Mouse (Mus musculus) lung, postnatal 0 days (tissue): ENCODE measurements at regions not wholly inside any gene's neighbourhood (a gene's known extent, or its start where the extent isn't known, plus 50 kb on each side); places are given as distances from the start of the nearest gene placed in this dataset.

Source experiments
- ATAC-seq: fragments of 200-750 bp; cut with Nextera tagmentation; 2 replicates; pipeline ENCODE4 v1.8.0; 2017; ENCODE audit warnings: moderate library complexity
- DNase-seq: peaks from one replicate; pipeline ENCODE4 v3.0.0-alpha.2; 2016; ENCODE audit warnings: low spot score
- H3K27ac ChIP-seq: fragments of 300-500 bp; sonication (generic); 2 replicates; pipeline ENCODE4 v1.5.1; 2014; ENCODE audit warnings: antibody characterized with exemption, mild to moderate bottlenecking, low read length, mixed read lengths
- H3K27me3 ChIP-seq: fragments of 300-500 bp; sonication (generic); replicated peaks from 2 replicates; pipeline ENCODE4 v1.6.1; 2014; ENCODE audit warnings: low read length, mixed read lengths; ENCODE audit not compliant: insufficient read depth
- H3K36me3 ChIP-seq: fragments of 300-500 bp; sonication (generic); 2 replicates; pipeline ENCODE4 v1.6.1; 2014; ENCODE audit warnings: low read length, mixed read lengths; ENCODE audit not compliant: insufficient read depth
- H3K4me1 ChIP-seq: fragments of 300-500 bp; sonication (generic); 2 replicates; pipeline ENCODE4 v1.6.1; 2014; ENCODE audit warnings: antibody characterized with exemption, low read depth, low read length, mixed read lengths; ENCODE audit not compliant: insufficient read depth
- H3K4me2 ChIP-seq: fragments of 300-500 bp; sonication (generic); replicated peaks from 2 replicates; pipeline ENCODE4 v1.6.1; 2014; ENCODE audit warnings: low read depth, mild to moderate bottlenecking, low read length, moderate library complexity, mixed read lengths
- H3K4me3 ChIP-seq: fragments of 300-500 bp; sonication (generic); 2 replicates; pipeline ENCODE4 v1.5.1; 2014; ENCODE audit warnings: low read depth, low read length
- H3K9ac ChIP-seq: fragments of 300-500 bp; sonication (generic); replicated peaks from 2 replicates; pipeline ENCODE4 v1.6.1; 2014; ENCODE audit warnings: low read depth, mild to moderate bottlenecking
- H3K9me3 ChIP-seq: fragments of 300-500 bp; sonication (generic); 2 replicates; pipeline ENCODE4 v1.6.1; 2016; ENCODE audit warnings: low read length, mixed read lengths
- CTCF ChIP-seq: IDR thresholded peaks from 2 replicates; pipeline ENCODE4 v1.5.1; 2016; ENCODE audit warnings: antibody characterized with exemption, mild to moderate bottlenecking
- EP300 ChIP-seq: IDR thresholded peaks from 2 replicates; pipeline ENCODE4 v1.6.1; 2016; ENCODE audit warnings: antibody characterized with exemption, mild to moderate bottlenecking, control low read depth
- WGBS: fragments of 180-500 bp; shearing (Covaris S2); extraction: QIAGEN DNeasy Blood & Tissue Kit; methylation state at CpG from one replicate; pipeline ENCODE4 v1.1.7; 2014; 5-methylcytosine and 5-hydroxymethylcytosine counted together

DNA sequence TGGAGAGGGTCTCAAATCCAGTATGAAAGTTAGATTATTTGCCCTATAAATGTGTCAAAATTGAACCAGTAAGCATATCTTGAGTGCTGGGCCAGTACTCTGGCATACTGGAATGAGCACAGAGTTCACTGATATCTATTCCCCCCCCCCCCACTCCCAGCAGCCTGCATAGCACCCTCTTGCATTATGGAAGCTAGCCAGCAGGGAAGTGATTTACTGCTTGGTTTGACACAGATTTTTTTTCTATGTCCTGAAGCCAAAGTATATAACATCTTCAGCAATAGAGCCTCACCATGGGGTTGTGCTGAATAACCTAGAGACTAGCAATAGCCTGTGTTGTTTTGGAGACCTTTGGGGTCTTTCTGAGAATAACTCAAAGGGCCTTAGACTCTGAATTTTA lies 123.5 kb upstream of the Dkk2 start:
- Histone ChIP-seq H3K9ac (no peak overlapping the region), H3K27ac (no peak overlapping the region), H3K9me3 (no peaks in the 10 kb centered on the region), H3K36me3 (no peaks in the 10 kb centered on the region), H3K27me3 (no peaks in the 10 kb centered on the region), H3K4me3 (no peak overlapping the region), H3K4me2 (no peak overlapping the region), H3K4me1 (no peaks in the 10 kb centered on the region)
- DNase-seq (no peak), ATAC-seq (no peak)
- no peak for TF ChIP-seq CTCF
- no peak for TF ChIP-seq EP300

DNA sequence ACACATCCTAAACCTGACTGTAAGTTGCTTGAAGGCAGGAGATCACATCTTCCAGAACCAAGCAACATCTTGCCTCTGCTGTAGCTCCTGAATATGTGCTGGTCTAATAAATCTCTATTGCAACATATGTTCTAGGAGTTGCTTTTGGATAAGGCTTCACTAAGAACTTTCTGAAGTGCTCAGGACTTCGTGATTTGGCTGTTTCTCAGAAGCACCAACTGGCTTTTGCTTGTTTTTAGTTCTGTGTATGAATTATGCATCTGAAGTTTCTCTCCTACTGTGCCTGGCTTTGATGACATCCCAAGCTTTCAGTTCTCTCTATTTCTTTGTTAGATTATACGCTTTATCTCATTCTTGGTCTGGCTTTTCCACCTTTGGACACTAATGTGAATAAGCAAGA lies 122.2 kb upstream of the Dkk2 start:
- Histone ChIP-seq H3K9me3 (no peaks in the 10 kb centered on the region), H3K9ac (no peak overlapping the region), H3K36me3 (no peaks in the 10 kb centered on the region), H3K4me2 (no peak overlapping the region), H3K4me3 (no peak overlapping the region), H3K27me3 (no peaks in the 10 kb centered on the region), H3K27ac (no peak overlapping the region), H3K4me1 (no peaks in the 10 kb centered on the region)
- DNase-seq (peak; percentile 38), ATAC-seq (no peak)
- WGBS = 60% methylated on average over 2 of the region's 2 CpGs
- TF ChIP-seq CTCF (no peak), EP300 (no peak)

DNA sequence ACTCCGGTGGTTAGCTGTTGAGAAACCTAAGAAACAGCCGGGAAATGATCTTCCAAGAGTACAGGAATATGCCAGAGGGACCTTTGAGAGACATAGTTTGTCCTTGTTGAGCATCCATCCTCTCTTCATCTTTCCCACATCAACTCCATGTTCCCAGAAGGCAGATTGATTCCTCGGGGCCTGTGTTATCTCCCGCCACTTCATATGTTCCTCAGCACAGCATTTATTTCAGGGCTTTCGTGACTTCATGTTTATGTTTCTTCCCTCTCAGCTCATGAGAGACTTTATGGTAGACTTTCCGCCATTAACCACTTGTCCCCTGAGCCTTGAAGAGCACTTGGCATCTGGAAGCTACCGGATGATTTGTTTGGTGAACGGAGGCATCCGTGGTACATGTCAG lies 120.1 kb upstream of the Dkk2 start:
- ATAC-seq (0 out of 2 replicates have a peak, but pooled peaks have one; percentile 17), DNase-seq (peak; percentile 9)
- WGBS = 63% methylated on average over 9 of the region's 9 CpGs
- Histone ChIP-seq H3K27me3 (no peaks in the 10 kb centered on the region), H3K9me3 (no peaks in the 10 kb centered on the region), H3K4me2 (no peak overlapping the region), H3K36me3 (no peaks in the 10 kb centered on the region), H3K4me1 (no peaks in the 10 kb centered on the region), H3K27ac (no peak overlapping the region), H3K9ac (no peak overlapping the region), H3K4me3 (no peak overlapping the region)
- no peak for TF ChIP-seq EP300
- no peak for TF ChIP-seq CTCF

DNA sequence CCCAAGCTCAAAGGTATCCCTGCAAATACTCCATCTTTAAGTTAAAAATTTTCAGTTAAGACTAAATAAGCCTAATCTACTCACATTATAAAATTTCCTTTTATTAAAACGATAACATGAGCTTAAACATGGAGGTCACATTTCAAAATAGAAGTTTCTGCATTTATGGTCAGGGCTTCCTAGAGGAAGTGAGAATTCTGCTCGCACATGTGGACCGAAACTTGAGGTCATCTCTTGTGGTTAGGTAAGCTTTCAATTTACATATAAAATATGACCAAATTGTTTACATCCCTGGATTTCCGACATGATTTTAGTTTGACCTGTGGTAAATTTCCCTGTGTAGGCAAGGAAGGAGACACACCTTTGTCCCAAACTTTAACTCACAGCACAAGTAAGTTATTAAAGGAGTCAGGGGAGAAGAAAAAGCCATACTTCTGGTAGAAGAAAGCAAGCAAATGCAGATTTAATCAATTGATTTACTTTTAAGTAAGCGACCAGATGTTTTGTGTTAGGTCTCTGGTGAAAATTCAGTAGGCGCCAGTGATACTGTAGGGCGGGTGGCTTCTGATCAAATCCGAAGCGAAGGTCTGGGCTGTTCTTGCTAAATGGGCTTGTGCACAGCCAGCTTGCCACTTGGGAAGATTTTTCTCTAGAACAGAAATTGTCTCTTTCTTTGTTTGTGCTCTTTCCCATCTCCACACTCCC lies 119.5 kb upstream of the Dkk2 start:
- Histone ChIP-seq H3K9me3 (no peaks in the 10 kb centered on the region), H3K4me1 (no peaks in the 10 kb centered on the region), H3K27ac (no peak overlapping the region), H3K36me3 (no peaks in the 10 kb centered on the region), H3K9ac (no peak overlapping the region), H3K4me3 (no peak overlapping the region), H3K27me3 (no peaks in the 10 kb centered on the region), H3K4me2 (no peak overlapping the region)
- no peak for DNase-seq
- TF ChIP-seq EP300 (no peak), CTCF (no peak)
- WGBS = 67% methylated on average over 9 of the region's 9 CpGs
- ATAC-seq = no peak

DNA sequence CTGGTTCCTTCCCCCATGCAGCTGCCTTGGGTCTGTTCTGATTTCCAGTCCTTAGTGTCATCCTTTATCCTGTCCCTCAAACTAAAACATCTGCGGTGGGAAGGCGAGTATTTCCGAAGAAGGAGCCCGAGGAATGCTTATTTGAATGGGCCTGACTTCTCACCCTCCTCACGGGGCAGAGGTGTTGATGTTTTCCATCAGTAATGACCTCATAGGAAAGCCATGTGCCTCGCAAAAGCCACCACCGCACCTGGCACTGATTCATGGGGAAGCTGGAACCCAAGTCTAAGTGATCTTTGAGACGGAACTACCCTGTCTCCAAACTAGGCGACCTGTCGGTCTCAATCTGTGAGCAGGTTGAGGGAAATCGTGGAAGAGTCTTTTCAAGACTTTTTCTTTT lies 117.8 kb upstream of the Dkk2 start:
- Histone ChIP-seq H3K27ac (no peak overlapping the region), H3K9me3 (no peaks in the 10 kb centered on the region), H3K9ac (no peak overlapping the region), H3K4me2 (no peak overlapping the region), H3K36me3 (no peaks in the 10 kb centered on the region), H3K4me1 (no peaks in the 10 kb centered on the region), H3K27me3 (no peaks in the 10 kb centered on the region), H3K4me3 (no peak overlapping the region)
- WGBS = 48% methylated on average over 11 of the region's 11 CpGs
- TF ChIP-seq EP300 = no peak
- no peak for TF ChIP-seq CTCF
- DNase-seq (no peak), ATAC-seq (no peak)

DNA sequence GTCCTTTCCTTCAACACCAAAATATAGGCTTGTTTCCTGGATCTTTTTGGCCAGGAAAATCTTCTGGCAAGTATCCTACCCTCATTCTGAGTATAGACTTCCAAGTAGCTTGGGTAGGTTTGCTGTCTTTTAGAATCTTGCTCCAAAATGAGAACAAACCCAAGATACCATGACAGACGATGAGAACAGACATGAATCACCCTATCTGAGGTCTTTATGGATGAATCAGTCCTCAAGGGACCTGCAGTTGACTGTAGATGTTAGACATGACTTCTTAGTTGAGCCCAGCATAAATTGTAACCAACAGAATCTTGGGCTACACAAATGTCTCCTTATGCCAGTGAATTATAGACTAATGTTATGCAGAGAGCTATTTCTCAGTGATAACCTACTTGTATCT lies 114.3 kb upstream of the Dkk2 start:
- Histone ChIP-seq H3K4me1 (no peaks in the 10 kb centered on the region), H3K4me2 (no peak overlapping the region), H3K36me3 (no peaks in the 10 kb centered on the region), H3K27ac (no peak overlapping the region), H3K4me3 (no peak overlapping the region), H3K9me3 (no peaks in the 10 kb centered on the region), H3K27me3 (no peaks in the 10 kb centered on the region), H3K9ac (no peak overlapping the region)
- ATAC-seq (no peak), DNase-seq (no peak)
- 86% methylated on average over 1 of the region's 1 CpGs for WGBS
- TF ChIP-seq CTCF (no peak), EP300 (no peak)
